Mouse (Mus musculus) bone marrow, adult 2 months (tissue): ENCODE data around the gene Tarbp1.

ENCODE experiments used
- CTCF ChIP-seq: fragments of 200-500 bp; IDR thresholded peaks from 2 replicates; pipeline ENCODE4 v1.5.1; 2011; ENCODE audit warnings: low read length, control low read depth; ENCODE audit not compliant: control insufficient read depth, insufficient read depth
- POLR2A ChIP-seq: fragments of 200-500 bp; IDR thresholded peaks from 2 replicates; pipeline ENCODE4 v1.6.1; 2011; ENCODE audit warnings: low read depth, mild to moderate bottlenecking, control low read depth, low read length, borderline replicate concordance; ENCODE audit not compliant: control insufficient read depth

GRCm38 (mm10) chr8:126381299-126381698, 93.6 kb downstream of the Tarbp1 start:
- TF ChIP-seq CTCF (no peak), POLR2A (no peak)
